Comparison of ENCODE assay signal across 21 mouse cellular contexts in the genomic region with DNA sequence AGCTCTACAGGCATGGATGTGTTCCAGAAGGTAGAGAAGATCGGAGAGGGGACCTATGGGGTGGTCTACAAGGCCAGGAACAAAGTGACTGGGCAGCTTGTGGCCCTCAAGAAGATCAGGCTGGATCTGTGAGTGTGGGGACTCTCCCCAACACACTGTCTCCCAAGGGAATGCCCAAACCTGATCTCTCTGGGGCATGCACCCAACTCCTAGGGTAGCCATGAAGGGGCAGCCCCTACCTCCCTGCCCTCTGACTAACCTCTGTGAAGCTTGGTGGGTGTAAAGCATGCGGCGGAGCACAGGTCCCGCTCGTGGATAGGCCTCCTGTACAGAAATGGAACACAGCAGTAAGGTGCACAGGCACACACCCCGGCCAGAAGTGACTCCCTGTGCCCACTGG. TPM values are rescaled to one million over a fixed set of nuclear protein-coding genes. Genes with fewer than 3 reads are reported as not detected.
DNase-seq lines count a peak whose midpoint lies in the region; ATAC-seq and TF ChIP-seq lines count a peak whose summit lies in the region.
"Had no signal": no experiment of that assay in that cellular context is flagged by ENCODE, and none has a peak within 500 bp of the region (broad histone marks: within the 10 kb centered on the region; RNA-seq: fewer than 3 reads in every experiment).

No protein-coding gene starts in this region.

- dilution Hi-C loops in CH12.LX (cut with MboI; ENCODE audit: extremely low pct_ligation_motif_present, extremely low pct_unique_long_range_greater_than_20kb, low sequenced_read_pairs), result no loop called here

- in situ Hi-C loops in CH12.LX (cut with MboI; ENCODE audit: low pct_ligation_motif_present, low pct_unique_long_range_greater_than_20kb, low sequenced_read_pairs), result no loop called here

- H3K4me3 ChIP-seq in heart, embryonic 10.5 days, result no peak overlapping the region
- no peak overlapping the region for H3K4me3 ChIP-seq in CH12.LX (replicated peaks in 1 of 3; ENCODE audit: low read depth in 2 of 3, low read length in 2 of 3, poor library complexity in 1 of 3)
- no peak overlapping the region for H3K4me3 ChIP-seq in embryonic facial prominence, embryonic 10.5 days
- H3K4me3 ChIP-seq in liver, embryonic 11.5 days (ENCODE audit: low read depth, low read length), result no peak overlapping the region
- H3K4me3 ChIP-seq: embryonic facial prominence, embryonic 12.5 days; embryonic facial prominence, embryonic 15.5 days; heart, adult 2 months; hindbrain, embryonic 12.5 days; hindbrain, embryonic 15.5 days had no signal

- H3K4me2 ChIP-seq in CH12.LX (ENCODE audit: insufficient read depth, low read depth, poor library complexity, severe bottlenecking), result no peak overlapping the region
- no peak overlapping the region for H3K4me2 ChIP-seq in liver, embryonic 11.5 days
- H3K4me2 ChIP-seq: embryonic facial prominence, embryonic 12.5 days; embryonic facial prominence, embryonic 15.5 days; heart, embryonic 11.5 days; hindbrain, embryonic 12.5 days; hindbrain, embryonic 15.5 days had no signal

- TF ChIP-seq EP300 in CH12.LX (IDR thresholded peaks at IDR 0.05; ENCODE audit: low read length), result peak; percentile 38; the same call in 1 of the 2 replicates

- peaks cover 15% of the 10 kb centered on the region for H3K27me3 ChIP-seq in heart, embryonic 10.5 days (ENCODE audit: insufficient read depth, poor library complexity, severe bottlenecking)
- H3K27me3 ChIP-seq in CH12.LX (replicated peaks), result no peaks in the 10 kb centered on the region
- H3K27me3 ChIP-seq in embryonic facial prominence, embryonic 10.5 days (replicated peaks; ENCODE audit: low read depth, poor library complexity, severe bottlenecking), result peaks cover 12% of the 10 kb centered on the region
- H3K27me3 ChIP-seq in liver, embryonic 11.5 days (replicated peaks; ENCODE audit: control insufficient read depth, insufficient read depth, low read length), result peaks cover 6% of the 10 kb centered on the region
- H3K27me3 ChIP-seq: Patski had no signal

- H3K9ac ChIP-seq in CH12.LX (ENCODE audit: insufficient read depth, low read depth), result no peak overlapping the region
- no peak overlapping the region for H3K9ac ChIP-seq in liver, embryonic 11.5 days (ENCODE audit: low read depth, low read length)
- H3K9ac ChIP-seq: embryonic facial prominence, embryonic 12.5 days; embryonic facial prominence, embryonic 15.5 days; forebrain, postnatal 0 days; hindbrain, embryonic 12.5 days; hindbrain, embryonic 15.5 days had no signal

- H3K36me3 ChIP-seq in heart, embryonic 10.5 days, result peaks cover 16% of the 10 kb centered on the region
- peaks cover 7 to 31% of the 10 kb centered on the region in 2 experiments for H3K36me3 ChIP-seq in CH12.LX (replicated peaks in 1 of 2; ENCODE audit: control insufficient read depth in 1 of 2, insufficient read depth in 1 of 2, low read length in 1 of 2)
- H3K36me3 ChIP-seq in embryonic facial prominence, embryonic 10.5 days (replicated peaks), result peaks cover 14% of the 10 kb centered on the region
- no peaks in the 10 kb centered on the region for H3K36me3 ChIP-seq in liver, embryonic 11.5 days (ENCODE audit: control insufficient read depth, insufficient read depth, low read length)
- H3K36me3 ChIP-seq: embryonic facial prominence, embryonic 12.5 days; embryonic facial prominence, embryonic 15.5 days; hindbrain, embryonic 15.5 days had no signal

- TF ChIP-seq RAD21 in CH12.LX (IDR thresholded peaks at IDR 0.05; ENCODE audit: low read depth, low read length), result no peak

- TF ChIP-seq CTCF in CH12.LX (conservative IDR thresholded peaks at IDR 0.05 in 1 of 2, IDR thresholded peaks at IDR 0.05 in 1 of 2; ENCODE audit: low read depth in 2 of 2, low read length in 2 of 2), result no peak

- ATAC-seq in liver, embryonic 11.5 days (replicated peaks; ENCODE audit: low FRiP score), result no peak
- ATAC-seq: forebrain, embryonic 14.5 days; forebrain, postnatal 0 days; Patski had no signal

- H3K4me1 ChIP-seq in heart, embryonic 10.5 days, result peaks cover 31% of the 10 kb centered on the region
- H3K4me1 ChIP-seq in CH12.LX (ENCODE audit: control insufficient read depth in 1 of 2, insufficient read depth in 2 of 2), result peaks cover 21 to 40% of the 10 kb centered on the region in 2 experiments
- peaks cover 25% of the 10 kb centered on the region for H3K4me1 ChIP-seq in embryonic facial prominence, embryonic 10.5 days
- H3K4me1 ChIP-seq in liver, embryonic 11.5 days (replicated peaks; ENCODE audit: control insufficient read depth, insufficient read depth, low read length), result peaks cover 17% of the 10 kb centered on the region

- H3K27ac ChIP-seq in heart, embryonic 10.5 days, result no peak overlapping the region
- H3K27ac ChIP-seq in CH12.LX (ENCODE audit: insufficient read depth, low read depth), result no peak overlapping the region
- 0 out of 2 replicates have a peak overlapping the region, but pooled peaks have one; percentile 12 for H3K27ac ChIP-seq in embryonic facial prominence, embryonic 10.5 days (replicated peaks)
- H3K27ac ChIP-seq in liver, embryonic 11.5 days (ENCODE audit: low read depth, low read length), result no peak overlapping the region
- H3K27ac ChIP-seq: embryonic facial prominence, embryonic 12.5 days; embryonic facial prominence, embryonic 15.5 days; heart, adult 2 months; hindbrain, embryonic 12.5 days; hindbrain, embryonic 15.5 days had no signal

- no peaks in the 10 kb centered on the region for H3K79me2 ChIP-seq in CH12.LX (replicated peaks; ENCODE audit: control insufficient read depth, extremely low read depth, insufficient read depth, poor library complexity, severe bottlenecking)

- 82% methylated on average over 6 of the region's 6 CpGs for WGBS in heart, embryonic 10.5 days
- WGBS in embryonic facial prominence, embryonic 10.5 days, result 96% methylated on average over 6 of the region's 6 CpGs
- 85% methylated on average over 6 of the region's 6 CpGs for WGBS in liver, embryonic 11.5 days

- TF ChIP-seq POLR2A in CH12.LX (IDR thresholded peaks at IDR 0.05; ENCODE audit: low read depth, low read length), result no peak

- peak; percentile 68 for DNase-seq in heart, embryonic 10.5 days (ENCODE audit: low spot score)
- no peak for DNase-seq in heart, adult 11 months
- DNase-seq in CH12.LX (ENCODE audit: extremely low read depth), result peak; percentile 86
- DNase-seq in embryonic facial prominence, embryonic 10.5 days (ENCODE audit: low spot score), result no peak
- no peak for DNase-seq in liver, embryonic 11.5 days (ENCODE audit: low spot score)
- no peak for DNase-seq in B cell, adult 2 months
- DNase-seq: adrenal gland, postnatal 10 days; adrenal gland, postnatal 36 days; cerebellum, adult 18-20 months; cerebellum, adult 9-10 months; cerebellum, postnatal 14 days; forebrain, postnatal 0 days; gastrocnemius, postnatal 25 days; heart, adult 2 months had no signal

- no peaks in the 10 kb centered on the region for H3K9me3 ChIP-seq in heart, embryonic 10.5 days
- peaks cover 2% of the 10 kb centered on the region for H3K9me3 ChIP-seq in CH12.LX (replicated peaks; ENCODE audit: low read length)
- 0 out of 2 replicates have a peak, but pooled peaks cover under 1% of the 10 kb centered on the region for H3K9me3 ChIP-seq in embryonic facial prominence, embryonic 10.5 days
- no peaks in the 10 kb centered on the region for H3K9me3 ChIP-seq in liver, embryonic 11.5 days (ENCODE audit: control insufficient read depth, low read length)
- H3K9me3 ChIP-seq: embryonic facial prominence, embryonic 12.5 days; embryonic facial prominence, embryonic 15.5 days; hindbrain, embryonic 12.5 days; hindbrain, embryonic 15.5 days had no signal

TF ChIP-seq in CH12.LX, 34 proteins besides CTCF, POLR2A, EP300 and RAD21 (continues in another document):
- no peak for TF ChIP-seq HCFC1 (IDR thresholded peaks at IDR 0.05; ENCODE audit: low read depth, low read length)

RNA-seq across cellular contexts. Expression of a gene that starts 17.1 kb away (rescaled TPM):
- polyA plus RNA-seq in heart, embryonic 10.5 days (2016; fragmentation: Nextera tagmentation; extraction: Ambion mirVana), result 24.5 and 32.7 TPM in 2 replicates
- total RNA-seq in CH12.LX (2012; rRNA removed) (19.3 and 21.0 TPM in 2 replicates), CH12.LX (2014; rRNA removed) (17.1 and 18.7 TPM in 2 replicates)
- polyA plus RNA-seq in CH12.LX (2012; ENCODE audit: insufficient read length, low read depth), result 20.3 and 20.4 TPM in 2 replicates
- polyA plus RNA-seq in embryonic facial prominence, embryonic 10.5 days (2016; fragmentation: Nextera tagmentation; extraction: Ambion mirVana), result 17.7 and 18.8 TPM in 2 replicates
- 22.7 and 23.6 TPM in 2 replicates for polyA plus RNA-seq in liver, embryonic 11.5 days (2014; fragmentation: Nextera tagmentation; extraction: Ambion mirVana)

RNA-seq across cellular contexts. Expression of a gene that starts 17.3 kb away (rescaled TPM):
- polyA plus RNA-seq in heart, embryonic 10.5 days (2016; fragmentation: Nextera tagmentation; extraction: Ambion mirVana), result 87.6 and 99.5 TPM in 2 replicates
- 76.5 and 77.4 TPM in 2 replicates for total RNA-seq in CH12.LX (2012; rRNA removed)
- total RNA-seq in CH12.LX (2014; rRNA removed), result 66.7 and 74.4 TPM in 2 replicates
- polyA plus RNA-seq in CH12.LX (2012; ENCODE audit: insufficient read length, low read depth), result 70.4 and 81.8 TPM in 2 replicates
- polyA plus RNA-seq in embryonic facial prominence, embryonic 10.5 days (2016; fragmentation: Nextera tagmentation; extraction: Ambion mirVana), result 62.7 and 65.6 TPM in 2 replicates
- polyA plus RNA-seq in liver, embryonic 11.5 days (2014; fragmentation: Nextera tagmentation; extraction: Ambion mirVana), result 62.3 and 63.8 TPM in 2 replicates

RNA-seq across cellular contexts. Expression of a gene that starts 21.9 kb away (rescaled TPM):
- polyA plus RNA-seq in heart, embryonic 10.5 days (2016; fragmentation: Nextera tagmentation; extraction: Ambion mirVana), result 0.67 and 1.5 TPM in 2 replicates
- total RNA-seq in CH12.LX (2012; rRNA removed) (0.17 and 0.21 TPM in 2 replicates), CH12.LX (2014; rRNA removed) (0.09 TPM in 1 of 2 replicates, not detected in the other)
- 0.20 and 0.23 TPM in 2 replicates for polyA plus RNA-seq in CH12.LX (2012; ENCODE audit: insufficient read length, low read depth)
- polyA plus RNA-seq in embryonic facial prominence, embryonic 10.5 days (2016; fragmentation: Nextera tagmentation; extraction: Ambion mirVana), result 1.0 and 1.3 TPM in 2 replicates
- 0.56 TPM in 2 replicates for polyA plus RNA-seq in liver, embryonic 11.5 days (2014; fragmentation: Nextera tagmentation; extraction: Ambion mirVana)

RNA-seq across cellular contexts. Expression of a gene that starts 48.0 kb away (rescaled TPM):
- 27.7 and 30.6 TPM in 2 replicates for polyA plus RNA-seq in heart, embryonic 10.5 days (2016; fragmentation: Nextera tagmentation; extraction: Ambion mirVana)
- total RNA-seq in CH12.LX (2012; rRNA removed) (44.8 and 45.5 TPM in 2 replicates), CH12.LX (2014; rRNA removed) (23.9 and 26.6 TPM in 2 replicates)
- polyA plus RNA-seq in CH12.LX (2012; ENCODE audit: insufficient read length, low read depth), result 39.0 and 40.7 TPM in 2 replicates
- polyA plus RNA-seq in embryonic facial prominence, embryonic 10.5 days (2016; fragmentation: Nextera tagmentation; extraction: Ambion mirVana), result 61.0 and 61.8 TPM in 2 replicates
- 20.1 and 23.3 TPM in 2 replicates for polyA plus RNA-seq in liver, embryonic 11.5 days (2014; fragmentation: Nextera tagmentation; extraction: Ambion mirVana)

RNA-seq across cellular contexts. Expression of a gene that starts 58.0 kb away (rescaled TPM):
- 90.7 and 101 TPM in 2 replicates for polyA plus RNA-seq in heart, embryonic 10.5 days (2016; fragmentation: Nextera tagmentation; extraction: Ambion mirVana)
- total RNA-seq in CH12.LX (2012; rRNA removed), result 74.7 and 78.1 TPM in 2 replicates
- total RNA-seq in CH12.LX (2014; rRNA removed), result 49.3 and 53.2 TPM in 2 replicates
- polyA plus RNA-seq in CH12.LX (2012; ENCODE audit: insufficient read length, low read depth), result 174 and 184 TPM in 2 replicates
- 104 TPM in 2 replicates for polyA plus RNA-seq in embryonic facial prominence, embryonic 10.5 days (2016; fragmentation: Nextera tagmentation; extraction: Ambion mirVana)
- 88.4 and 89.4 TPM in 2 replicates for polyA plus RNA-seq in liver, embryonic 11.5 days (2014; fragmentation: Nextera tagmentation; extraction: Ambion mirVana)

Comparison
In these comparisons a context has a peak if more than half of its experiments do, and no peak if none do; other contexts are left out.
1. DNase-seq: peak in heart, embryonic 10.5 days (single experiment) and CH12.LX (single experiment); none in heart, adult 11 months (single experiment), embryonic facial prominence, embryonic 10.5 days (single experiment), liver, embryonic 11.5 days (single experiment) and B cell, adult 2 months (0 of 2).